Mouse (Mus musculus): ENCODE measurements around the gene Polr1e.

DNA sequence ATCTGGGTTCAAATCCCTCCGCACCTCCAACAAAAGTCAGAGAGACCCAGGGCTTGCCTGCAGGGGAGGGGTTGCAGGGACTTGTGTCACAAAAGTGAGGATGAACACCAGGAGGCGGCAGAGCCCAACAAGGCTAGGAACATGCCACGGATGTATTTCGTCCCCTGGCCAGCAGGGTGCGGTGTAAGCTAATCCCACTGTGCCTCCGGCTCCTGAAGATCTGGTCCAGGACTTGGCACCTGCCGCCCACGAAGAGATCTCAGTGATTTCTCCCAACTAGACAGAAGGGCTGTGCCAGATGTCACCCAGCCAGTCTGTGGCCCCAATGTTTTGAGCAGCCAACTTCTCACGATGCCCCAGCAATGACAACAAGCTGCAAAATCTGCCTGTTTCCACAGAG lies 44.9 kb upstream of the Polr1e start:
- no peak for TF ChIP-seq POLR2A (IDR thresholded peaks at IDR 0.05; ENCODE audit: low read depth, low read length)
- TF ChIP-seq CTCF (IDR thresholded peaks at IDR 0.05; ENCODE audit: borderline replicate concordance, insufficient read depth, low read length) = peak; percentile 96

Data from embryonic fibroblast, embryonic 13.5 days (primary cell).